Mouse (Mus musculus): ENCODE results near the gene Tex2. TPM values are rescaled to one million over a fixed set of nuclear protein-coding genes. Genes with fewer than 3 reads are reported as not detected.
"Not testable (repeated sequence)": the region's sequence is repeated elsewhere in the genome, so short reads cannot be mapped to it uniquely, and the experiment has no call there.

Tex2 gene
- polyA plus RNA-seq, 1 experiment from 2014 or later = 32.1 TPM

DNA sequence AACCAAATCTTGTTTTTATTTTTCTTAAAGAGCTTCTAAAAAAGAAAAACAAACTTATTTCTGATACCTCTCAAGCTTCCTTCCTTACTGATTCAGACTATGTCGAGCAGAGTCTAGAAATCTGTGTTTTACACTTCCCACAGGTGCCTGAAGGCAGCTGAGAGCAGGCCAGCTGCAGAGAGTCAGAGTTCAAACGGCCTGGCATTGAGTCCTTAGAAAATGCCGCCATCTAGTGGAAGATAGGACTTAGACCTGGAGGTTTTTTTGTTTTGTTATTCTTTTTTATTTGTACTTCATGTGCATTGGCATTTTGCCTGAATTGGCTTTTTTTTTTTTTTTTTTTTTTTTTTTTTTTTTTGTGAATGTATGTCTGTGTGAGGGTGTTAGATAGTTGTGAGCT lies 121.8 kb downstream of the Tex2 start:
- Histone ChIP-seq H3K4me2 (no peak overlapping the region), H3K27me3 (replicated peaks) (no peaks in the 10 kb centered on the region), H3K36me3 (replicated peaks) (no peaks in the 10 kb centered on the region), H3K4me1 (peaks cover 7% of the 10 kb centered on the region), H3K27ac (no peak overlapping the region), H3K9me3 (no peaks in the 10 kb centered on the region), H3K9ac (no peak overlapping the region), H3K4me3 (no peak overlapping the region)
- no peak for ATAC-seq (replicated peaks)
- 0% methylated on average over 3 of the region's 3 CpGs for WGBS

DNA sequence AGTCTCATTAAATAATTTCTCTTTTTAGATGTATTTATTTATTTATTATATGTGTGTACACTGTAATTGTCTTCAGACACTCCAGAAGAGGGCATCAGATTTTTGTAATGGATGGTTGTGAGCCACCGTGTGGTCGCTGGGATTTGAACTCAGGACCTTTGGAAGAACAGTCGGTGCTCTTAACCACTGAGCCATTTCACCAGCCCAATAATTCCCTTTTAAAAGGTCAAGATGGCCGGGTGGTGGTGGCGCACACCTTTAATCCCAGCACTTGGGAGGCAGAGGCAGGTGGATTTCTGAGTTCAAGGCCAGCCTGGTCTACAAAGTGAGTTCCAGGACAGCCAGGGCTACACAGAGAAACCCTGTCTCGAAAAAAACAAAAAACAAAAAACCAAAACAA lies 122.6 kb downstream of the Tex2 start:
- not testable (repeated sequence) for H3K27ac ChIP-seq; H3K36me3 ChIP-seq (replicated peaks); H3K4me3 ChIP-seq; ATAC-seq (replicated peaks); H3K4me2 ChIP-seq; H3K9ac ChIP-seq; H3K27me3 ChIP-seq (replicated peaks); H3K9me3 ChIP-seq
- H3K4me1 ChIP-seq = peaks cover 13% of the 10 kb centered on the region
- WGBS = 91% methylated on average over 6 of the region's 6 CpGs

- ATAC-seq (replicated peaks) = no peak
- Histone ChIP-seq H3K27me3 (replicated peaks) (no peaks in the 10 kb centered on the region), H3K36me3 (replicated peaks) (no peaks in the 10 kb centered on the region), H3K4me1 (peaks cover 13% of the 10 kb centered on the region), H3K27ac (no peak overlapping the region), H3K9me3 (no peaks in the 10 kb centered on the region), H3K4me3 (no peak overlapping the region), H3K9ac (no peak overlapping the region), H3K4me2 (no peak overlapping the region)
- whole genome bisulfite sequencing = 59% methylated on average over 10 of the region's 10 CpGs
Observed at GRCm38 (mm10) chr11:106490057-106490456, 123.2 kb downstream of the Tex2 start.

DNA sequence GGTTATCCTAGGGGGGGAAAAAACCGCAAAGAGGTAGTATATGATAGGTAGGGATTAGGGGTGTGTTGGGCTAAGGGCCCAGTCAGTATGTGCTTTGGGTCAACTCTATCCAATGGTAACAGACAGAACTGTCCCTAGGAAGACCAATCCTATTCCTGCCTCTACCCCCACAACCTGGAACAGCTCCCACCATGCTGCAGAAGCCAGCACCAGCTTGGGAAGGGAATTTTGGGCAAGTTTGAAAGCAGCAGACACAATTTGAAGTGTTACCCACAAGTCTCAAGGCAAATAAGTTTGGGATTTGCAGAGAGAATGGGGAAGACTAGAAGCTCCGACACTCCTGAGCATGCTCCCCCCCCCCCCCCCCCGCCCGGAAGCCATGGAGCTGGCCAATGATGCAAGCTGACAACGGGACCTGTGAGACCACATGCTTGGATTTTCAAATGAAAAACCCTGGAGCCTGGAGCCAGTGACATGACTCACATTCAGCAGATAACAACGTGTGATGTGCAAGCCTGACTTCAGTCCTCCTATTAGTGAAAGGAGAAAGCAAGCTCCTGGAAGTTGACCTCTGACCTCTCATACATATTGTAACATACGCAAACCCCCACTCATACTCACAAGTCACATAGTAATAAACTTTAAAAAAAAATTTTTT lies 124.1 kb downstream of the Tex2 start:
- H3K9ac ChIP-seq = no peak overlapping the region
- peaks cover 13% of the 10 kb centered on the region for H3K4me1 ChIP-seq
- no peak overlapping the region for H3K27ac ChIP-seq
- H3K27me3 ChIP-seq (replicated peaks) = no peaks in the 10 kb centered on the region
- H3K9me3 ChIP-seq = no peaks in the 10 kb centered on the region
- H3K4me2 ChIP-seq = no peak overlapping the region
- H3K4me3 ChIP-seq = no peak overlapping the region
- 57% methylated on average over 7 of the region's 7 CpGs for WGBS
- H3K36me3 ChIP-seq (replicated peaks) = no peaks in the 10 kb centered on the region
- no peak for ATAC-seq (replicated peaks)

DNA sequence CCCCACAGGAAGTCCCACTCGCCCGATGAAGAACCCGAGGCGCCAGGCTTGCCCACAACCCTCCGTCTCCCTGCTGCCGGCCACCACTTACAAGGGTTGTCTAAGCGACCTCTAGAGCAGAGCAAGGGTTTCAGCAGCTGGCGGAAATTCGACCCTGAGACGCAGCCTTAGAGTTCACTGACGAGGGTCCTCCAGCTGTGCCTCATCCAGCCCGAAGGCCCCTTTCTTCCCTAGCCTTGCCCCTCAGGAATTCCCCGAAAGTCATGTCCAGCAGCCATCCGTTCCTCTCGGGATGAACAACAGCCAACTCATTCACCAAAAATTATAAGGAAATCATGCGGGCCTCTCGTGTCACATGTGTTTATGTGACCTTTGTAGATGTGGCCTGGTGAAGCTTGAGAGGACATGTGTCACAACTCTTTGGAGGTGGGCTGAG lies 125.1 kb downstream of the Tex2 start:
- peaks cover 13% of the 10 kb centered on the region for H3K4me1 ChIP-seq
- peak overlapping the region; percentile 84 for H3K4me2 ChIP-seq
- ATAC-seq (replicated peaks) = peak; percentile 49
- no peaks in the 10 kb centered on the region for H3K27me3 ChIP-seq (replicated peaks)
- H3K9ac ChIP-seq = 0 out of 2 replicates have a peak overlapping the region, but pooled peaks have one; percentile 84
- peak overlapping the region; percentile 97 for H3K4me3 ChIP-seq
- H3K9me3 ChIP-seq = no peaks in the 10 kb centered on the region
- no peaks in the 10 kb centered on the region for H3K36me3 ChIP-seq (replicated peaks)
- 11% methylated on average over 17 of the region's 17 CpGs for WGBS
- peak overlapping the region; percentile 81; the same call in 1 of the 2 replicates for H3K27ac ChIP-seq

DNA sequence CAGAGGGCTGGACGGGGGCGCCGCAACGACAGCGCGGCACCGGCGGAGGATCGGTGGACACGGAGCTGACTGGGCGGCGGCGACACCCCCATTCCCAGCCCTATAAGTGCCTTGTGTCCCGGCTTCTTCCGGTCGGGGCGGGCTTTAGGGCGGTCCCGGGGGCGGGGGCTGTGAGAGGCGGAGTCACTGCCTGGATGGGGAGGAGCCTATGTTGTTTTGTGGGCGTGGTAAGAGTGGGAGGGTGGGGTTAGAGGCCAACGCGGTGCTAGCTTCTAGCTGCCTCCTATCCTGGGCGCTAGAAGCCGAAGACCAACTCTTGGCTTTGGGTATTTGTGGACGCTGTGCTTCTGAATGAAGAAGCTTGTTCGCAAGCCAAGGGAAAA lies 125.5 kb downstream of the Tex2 start, which contains the start of gene Ern1:
Ern1 (minus strand) TSS at position 120 of the 383 bp plus-strand sequence.
- peak; percentile 98 for ATAC-seq (replicated peaks)
- no peaks in the 10 kb centered on the region for H3K36me3 ChIP-seq (replicated peaks)
- H3K27ac ChIP-seq = peak within 1 kb of the TSS; percentile 81
- WGBS = under 1% methylated on average over 26 of the region's 28 CpGs
- H3K27me3 ChIP-seq (replicated peaks) = no peaks in the 10 kb centered on the region
- peak within 1 kb of the TSS; percentile 84 for H3K4me2 ChIP-seq
- peak within 1 kb of the TSS; percentile 97 for H3K4me3 ChIP-seq
- peak within 1 kb of the TSS; percentile 84 for H3K9ac ChIP-seq
- peaks cover 13% of the 10 kb centered on the region for H3K4me1 ChIP-seq
- no peaks in the 10 kb centered on the region for H3K9me3 ChIP-seq

DNA sequence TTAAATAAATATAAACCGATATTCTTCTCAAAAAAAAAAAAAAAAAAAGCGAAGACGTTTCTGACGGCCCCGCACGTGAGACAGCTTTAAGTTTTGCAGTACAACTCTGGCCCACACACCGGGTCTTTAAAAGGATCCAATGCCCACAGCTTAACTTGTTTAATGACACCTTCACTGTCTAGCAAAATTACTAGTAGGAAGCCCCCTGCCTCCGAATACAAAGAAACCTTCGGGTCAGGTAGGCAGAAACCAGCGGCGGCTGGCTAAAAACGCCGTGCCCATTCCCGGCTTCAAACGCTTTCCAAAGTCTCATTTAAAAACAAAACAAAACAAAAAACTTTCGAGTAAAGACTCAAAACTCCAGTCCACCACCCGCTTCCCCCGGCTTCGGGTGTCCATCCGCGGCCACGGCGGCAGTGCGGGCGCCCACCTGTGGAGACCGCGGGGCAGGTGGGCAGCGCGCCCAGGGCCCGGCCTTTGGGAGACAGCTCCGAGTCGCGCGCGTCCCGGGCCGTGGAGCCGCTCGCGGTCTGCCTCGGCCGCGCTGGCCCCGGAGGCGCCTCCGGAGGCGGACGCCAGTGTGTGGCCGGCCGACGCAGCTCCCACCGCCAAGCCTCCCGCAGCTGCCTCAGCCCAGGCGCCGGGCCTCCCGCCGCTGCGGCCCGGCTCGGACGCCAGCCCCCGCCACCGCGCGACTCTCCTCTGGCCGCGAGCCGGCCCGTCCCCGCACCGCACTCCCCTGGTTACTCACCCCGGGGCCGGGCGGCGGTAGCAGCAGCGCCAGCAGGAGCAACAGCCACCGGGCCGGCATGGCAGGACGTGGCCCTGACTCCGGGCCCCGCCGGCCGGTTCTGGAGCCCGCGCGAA lies 126.1 kb downstream of the Tex2 start:
- peak overlapping the region; percentile 84 for H3K9ac ChIP-seq
- WGBS = under 1% methylated on average over 80 of the region's 86 CpGs
- H3K9me3 ChIP-seq = no peaks in the 10 kb centered on the region
- H3K4me1 ChIP-seq = peaks cover 13% of the 10 kb centered on the region
- peak overlapping the region; percentile 81 for H3K27ac ChIP-seq
- peak; percentile 90 for ATAC-seq (replicated peaks)
- H3K4me2 ChIP-seq = peak overlapping the region; percentile 84
- peak overlapping the region; percentile 97 for H3K4me3 ChIP-seq
- H3K36me3 ChIP-seq (replicated peaks) = no peaks in the 10 kb centered on the region
- no peaks in the 10 kb centered on the region for H3K27me3 ChIP-seq (replicated peaks)

GRCm38 (mm10) chr11:106486042-106486865 lies 127.0 kb downstream of the Tex2 start:
- peak overlapping the region; percentile 84 for H3K4me2 ChIP-seq
- peak overlapping the region; percentile 97 for H3K4me3 ChIP-seq
- H3K4me1 ChIP-seq = peaks cover 13% of the 10 kb centered on the region
- H3K27me3 ChIP-seq (replicated peaks) = no peaks in the 10 kb centered on the region
- H3K27ac ChIP-seq = no peak overlapping the region
- 54% methylated on average over 16 of the region's 16 CpGs for WGBS
- H3K9me3 ChIP-seq = no peaks in the 10 kb centered on the region
- 0 out of 2 replicates have a peak overlapping the region, but pooled peaks have one; percentile 84 for H3K9ac ChIP-seq
- no peaks in the 10 kb centered on the region for H3K36me3 ChIP-seq (replicated peaks)
- ATAC-seq (replicated peaks) = no peak

DNA sequence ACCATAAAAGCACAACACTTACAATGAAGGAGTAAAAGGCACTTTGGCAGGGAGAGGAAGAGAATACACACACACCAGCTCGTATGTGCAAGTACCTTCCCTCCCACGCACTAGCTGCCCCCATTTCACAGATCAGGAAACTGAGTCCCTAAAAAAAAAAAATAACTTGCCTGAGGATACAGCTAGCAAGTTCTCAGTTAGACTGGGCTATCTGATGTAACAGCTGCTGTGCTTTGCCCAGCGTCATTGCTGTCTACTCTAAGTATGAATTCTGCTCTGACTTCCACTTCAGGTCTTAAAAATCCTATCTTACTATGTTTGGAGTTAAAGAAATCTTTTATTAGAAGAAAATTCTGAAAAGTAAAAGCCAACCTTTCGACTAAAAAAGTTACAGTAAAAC lies 127.6 kb downstream of the Tex2 start:
- no peak for ATAC-seq (replicated peaks)
- no peaks in the 10 kb centered on the region for H3K27me3 ChIP-seq (replicated peaks)
- H3K9me3 ChIP-seq = no peaks in the 10 kb centered on the region
- 0 out of 2 replicates have a peak overlapping the region, but pooled peaks have one; percentile 84 for H3K4me2 ChIP-seq
- no peaks in the 10 kb centered on the region for H3K36me3 ChIP-seq (replicated peaks)
- 86% methylated on average over 4 of the region's 4 CpGs for WGBS
- no peak overlapping the region for H3K27ac ChIP-seq
- H3K4me1 ChIP-seq = peaks cover 13% of the 10 kb centered on the region
- H3K9ac ChIP-seq = no peak overlapping the region
- H3K4me3 ChIP-seq = no peak overlapping the region

- no peak overlapping the region for H3K4me2 ChIP-seq
- no peak overlapping the region for H3K27ac ChIP-seq
- H3K9me3 ChIP-seq = no peaks in the 10 kb centered on the region
- no peak overlapping the region for H3K9ac ChIP-seq
- H3K36me3 ChIP-seq (replicated peaks) = no peaks in the 10 kb centered on the region
- WGBS = 91% methylated on average over 4 of the region's 4 CpGs
- H3K27me3 ChIP-seq (replicated peaks) = no peaks in the 10 kb centered on the region
- peaks cover 13% of the 10 kb centered on the region for H3K4me1 ChIP-seq
- ATAC-seq (replicated peaks) = no peak
- no peak overlapping the region for H3K4me3 ChIP-seq
Observed at GRCm38 (mm10) chr11:106484875-106485274, 128.3 kb downstream of the Tex2 start.

- H3K4me3 ChIP-seq = no peak overlapping the region
- no peak overlapping the region for H3K27ac ChIP-seq
- no peak overlapping the region for H3K9ac ChIP-seq
- ATAC-seq (replicated peaks) = no peak
- WGBS = 90% methylated on average over 8 of the region's 8 CpGs
- H3K27me3 ChIP-seq (replicated peaks) = no peaks in the 10 kb centered on the region
- H3K4me2 ChIP-seq = no peak overlapping the region
- no peaks in the 10 kb centered on the region for H3K9me3 ChIP-seq
- H3K4me1 ChIP-seq = peaks cover 18% of the 10 kb centered on the region
- no peaks in the 10 kb centered on the region for H3K36me3 ChIP-seq (replicated peaks)
Observed at GRCm38 (mm10) chr11:106482867-106483266, 130.4 kb downstream of the Tex2 start.

- Histone ChIP-seq H3K4me3 (no peak overlapping the region), H3K27ac (no peak overlapping the region), H3K9ac (no peak overlapping the region), H3K4me2 (no peak overlapping the region), H3K4me1 (peaks cover 14% of the 10 kb centered on the region), H3K9me3 (no peaks in the 10 kb centered on the region), H3K27me3 (replicated peaks) (no peaks in the 10 kb centered on the region), H3K36me3 (replicated peaks) (no peaks in the 10 kb centered on the region)
- 75% methylated on average over 4 of the region's 4 CpGs for WGBS
- no peak for ATAC-seq (replicated peaks)
Observed at GRCm38 (mm10) chr11:106481651-106482050, 131.6 kb downstream of the Tex2 start.
